ENCODE assay signal across 15 mouse cellular contexts in genomic region chr3:34868698-34869409, GRCm38 (mm10).
DNase-seq lines count a peak whose midpoint lies in the region; ATAC-seq and TF ChIP-seq lines count a peak whose summit lies in the region.
"Had no signal": no experiment of that assay in that cellular context is flagged by ENCODE, and none has a peak within 500 bp of the region (broad histone marks: within the 10 kb centered on the region; RNA-seq: fewer than 3 reads in every experiment).

No protein-coding gene starts in this region.

- no peak for TF ChIP-seq CTCF in brain, embryonic 14.5 days (IDR thresholded peaks at IDR 0.05; ENCODE audit: borderline replicate concordance, extremely low read depth, insufficient read depth, insufficient read length)
- TF ChIP-seq CTCF in thymus, adult 2 months (IDR thresholded peaks at IDR 0.05; ENCODE audit: borderline replicate concordance, control insufficient read depth, extremely low read depth, insufficient read depth, low read length, poor library complexity): no peak

- H3K9ac ChIP-seq in hindbrain, embryonic 12.5 days: no peak overlapping the region
- peak overlapping the region; percentile 23; the same call in 1 of the 2 replicates for H3K9ac ChIP-seq in forebrain, embryonic 13.5 days
- H3K9ac ChIP-seq in limb, embryonic 13.5 days: no peak overlapping the region
- H3K9ac ChIP-seq in heart, embryonic 11.5 days (ENCODE audit: low read depth, low read length): no peak overlapping the region
- H3K9ac ChIP-seq: limb, embryonic 15.5 days had no signal

- H3K27me3 ChIP-seq in hindbrain, embryonic 10.5 days (ENCODE audit: insufficient read depth, poor library complexity, severe bottlenecking): no peaks in the 10 kb centered on the region
- peaks cover 4% of the 10 kb centered on the region for H3K27me3 ChIP-seq in hindbrain, embryonic 12.5 days
- no peaks in the 10 kb centered on the region for H3K27me3 ChIP-seq in forebrain, embryonic 13.5 days
- H3K27me3 ChIP-seq in limb, embryonic 13.5 days: 0 out of 2 replicates have a peak, but pooled peaks cover 6% of the 10 kb centered on the region
- no peaks in the 10 kb centered on the region for H3K27me3 ChIP-seq in thymus, adult 2 months (ENCODE audit: control insufficient read depth, insufficient read depth, low read length)
- no peaks in the 10 kb centered on the region for H3K27me3 ChIP-seq in heart, embryonic 11.5 days (ENCODE audit: control insufficient read depth, insufficient read depth, low read length)
- H3K27me3 ChIP-seq: limb, embryonic 15.5 days had no signal

- ATAC-seq in hindbrain, embryonic 12.5 days (ENCODE audit: low FRiP score): no peak
- peak; percentile 48; the same call in 1 of the 2 replicates for ATAC-seq in forebrain, embryonic 13.5 days
- ATAC-seq in limb, embryonic 13.5 days (ENCODE audit: low FRiP score, low read depth): 0 out of 2 replicates have a peak, but pooled peaks have one; percentile 54
- no peak for ATAC-seq in heart, embryonic 11.5 days (replicated peaks; ENCODE audit: insufficient number of reproducible peaks, low FRiP score, low TSS enrichment)
- ATAC-seq: activated CD4-positive, CD25-positive, alpha-beta regulatory T cell, adult 4 months had no signal

- peaks cover 12% of the 10 kb centered on the region for H3K4me1 ChIP-seq in hindbrain, embryonic 10.5 days (replicated peaks)
- no peaks in the 10 kb centered on the region; the same call in 1 of the 2 replicates for H3K4me1 ChIP-seq in hindbrain, embryonic 12.5 days
- peaks cover 13% of the 10 kb centered on the region for H3K4me1 ChIP-seq in forebrain, embryonic 13.5 days
- peaks cover 8% of the 10 kb centered on the region for H3K4me1 ChIP-seq in limb, embryonic 13.5 days
- H3K4me1 ChIP-seq in thymus, adult 2 months (replicated peaks; ENCODE audit: control insufficient read depth, insufficient read depth, low read length): no peaks in the 10 kb centered on the region
- no peaks in the 10 kb centered on the region for H3K4me1 ChIP-seq in heart, embryonic 11.5 days (ENCODE audit: control insufficient read depth, insufficient read depth, low read length)
- H3K4me1 ChIP-seq: limb, embryonic 15.5 days had no signal

- no peak overlapping the region for H3K4me3 ChIP-seq in hindbrain, embryonic 10.5 days
- no peak overlapping the region for H3K4me3 ChIP-seq in hindbrain, embryonic 12.5 days
- H3K4me3 ChIP-seq in forebrain, embryonic 13.5 days: no peak overlapping the region
- no peak overlapping the region for H3K4me3 ChIP-seq in limb, embryonic 13.5 days
- no peak overlapping the region for H3K4me3 ChIP-seq in thymus, adult 2 months (ENCODE audit: control insufficient read depth, insufficient read depth, low read length)
- no peak overlapping the region for H3K4me3 ChIP-seq in heart, embryonic 11.5 days (ENCODE audit: low read depth, low read length)
- H3K4me3 ChIP-seq: limb, embryonic 15.5 days had no signal

- peak overlapping the region; percentile 64 for H3K27ac ChIP-seq in hindbrain, embryonic 10.5 days
- H3K27ac ChIP-seq in hindbrain, embryonic 12.5 days: no peak overlapping the region
- H3K27ac ChIP-seq in forebrain, embryonic 13.5 days: peak overlapping the region; percentile 21; the same call in 1 of the 2 replicates
- H3K27ac ChIP-seq in limb, embryonic 13.5 days: no peak overlapping the region
- no peak overlapping the region for H3K27ac ChIP-seq in thymus, adult 2 months (ENCODE audit: control insufficient read depth, insufficient read depth, low read length)
- H3K27ac ChIP-seq in heart, embryonic 11.5 days (ENCODE audit: low read depth, low read length): no peak overlapping the region
- H3K27ac ChIP-seq: limb, embryonic 15.5 days had no signal

- no peak overlapping the region for H3K4me2 ChIP-seq in hindbrain, embryonic 12.5 days (replicated peaks)
- peak overlapping the region; percentile 10; the same call in 1 of the 2 replicates for H3K4me2 ChIP-seq in forebrain, embryonic 13.5 days
- H3K4me2 ChIP-seq in limb, embryonic 13.5 days (replicated peaks): no peak overlapping the region
- no peak overlapping the region for H3K4me2 ChIP-seq in heart, embryonic 11.5 days
- H3K4me2 ChIP-seq: limb, embryonic 15.5 days had no signal

- no peaks in the 10 kb centered on the region for H3K36me3 ChIP-seq in hindbrain, embryonic 10.5 days
- H3K36me3 ChIP-seq in hindbrain, embryonic 12.5 days: no peaks in the 10 kb centered on the region
- no peaks in the 10 kb centered on the region for H3K36me3 ChIP-seq in forebrain, embryonic 13.5 days (ENCODE audit: poor library complexity, severe bottlenecking)
- no peaks in the 10 kb centered on the region for H3K36me3 ChIP-seq in limb, embryonic 13.5 days
- H3K36me3 ChIP-seq in thymus, adult 2 months (ENCODE audit: control insufficient read depth, insufficient read depth, low read length): no peaks in the 10 kb centered on the region
- no peaks in the 10 kb centered on the region for H3K36me3 ChIP-seq in heart, embryonic 11.5 days (ENCODE audit: control insufficient read depth, insufficient read depth, low read length)
- H3K36me3 ChIP-seq: G1E; limb, embryonic 15.5 days had no signal

- WGBS in hindbrain, embryonic 10.5 days: 59% methylated on average over 16 of the region's 16 CpGs
- WGBS in hindbrain, embryonic 12.5 days: 44% methylated on average over 16 of the region's 16 CpGs
- WGBS in forebrain, embryonic 13.5 days: 36% methylated on average over 16 of the region's 16 CpGs
- WGBS in limb, embryonic 13.5 days: 13% methylated on average over 16 of the region's 16 CpGs
- 52% methylated on average over 16 of the region's 16 CpGs for WGBS in thymus, adult 2 months
- WGBS in heart, embryonic 11.5 days (ENCODE audit: insufficient replicate concordance): 42% methylated on average over 16 of the region's 16 CpGs

- TF ChIP-seq POLR2A in brain, embryonic 14.5 days (IDR thresholded peaks at IDR 0.05; ENCODE audit: borderline replicate concordance, extremely low read depth, insufficient read depth, insufficient read length, poor library complexity, severe bottlenecking): no peak
- no peak for TF ChIP-seq POLR2A in thymus, adult 2 months (IDR thresholded peaks at IDR 0.05; ENCODE audit: control insufficient read depth, extremely low read depth, insufficient read depth, low read length, poor library complexity)

- DNase-seq in hindbrain, embryonic 10.5 days (ENCODE audit: low spot score): peak; percentile 18
- peak; percentile 77 for DNase-seq in brain, embryonic 14.5 days (ENCODE audit: low read depth)
- no peak for DNase-seq in thymus, adult 2 months
- no peak for DNase-seq in spleen, postnatal 36 days (ENCODE audit: low spot score in 2 of 2)
- DNase-seq: cerebellum, postnatal 25 days; heart, postnatal 4 days; kidney, postnatal 4 days; right cerebral cortex, adult 18-20 months had no signal

- no peaks in the 10 kb centered on the region for H3K9me3 ChIP-seq in hindbrain, embryonic 10.5 days
- no peaks in the 10 kb centered on the region for H3K9me3 ChIP-seq in hindbrain, embryonic 12.5 days (replicated peaks)
- H3K9me3 ChIP-seq in forebrain, embryonic 13.5 days (replicated peaks): no peaks in the 10 kb centered on the region
- no peaks in the 10 kb centered on the region for H3K9me3 ChIP-seq in limb, embryonic 13.5 days
- H3K9me3 ChIP-seq in heart, embryonic 11.5 days (replicated peaks; ENCODE audit: control insufficient read depth, low read length): no peaks in the 10 kb centered on the region
- H3K9me3 ChIP-seq: limb, embryonic 15.5 days had no signal

Comparison
In these comparisons a context has a peak if more than half of its experiments do, and no peak if none do; other contexts are left out.
1. H3K27ac ChIP-seq: peak in hindbrain, embryonic 10.5 days (single experiment) and forebrain, embryonic 13.5 days (single experiment); none in hindbrain, embryonic 12.5 days (single experiment), limb, embryonic 13.5 days (single experiment), thymus, adult 2 months (single experiment) and heart, embryonic 11.5 days (single experiment).
2. DNase-seq: peak in hindbrain, embryonic 10.5 days (single experiment) and brain, embryonic 14.5 days (single experiment); none in thymus, adult 2 months (single experiment) and spleen, postnatal 36 days (0 of 2).
3. ATAC-seq: peak in forebrain, embryonic 13.5 days (single experiment) and limb, embryonic 13.5 days (single experiment); none in hindbrain, embryonic 12.5 days (single experiment) and heart, embryonic 11.5 days (single experiment).